Mouse (Mus musculus) liver, embryonic 14.5 days (tissue): ENCODE data around the gene Gm7073.

Source experiments
- CTCF ChIP-seq: IDR thresholded peaks from 2 replicates; pipeline ENCODE4 v1.5.1; 2016; ENCODE audit warnings: antibody characterized with exemption, low read depth, control low read depth
- EP300 ChIP-seq: IDR thresholded peaks from 2 replicates; pipeline ENCODE4 v1.6.1; 2016; ENCODE audit warnings: antibody characterized with exemption, low read depth

DNA sequence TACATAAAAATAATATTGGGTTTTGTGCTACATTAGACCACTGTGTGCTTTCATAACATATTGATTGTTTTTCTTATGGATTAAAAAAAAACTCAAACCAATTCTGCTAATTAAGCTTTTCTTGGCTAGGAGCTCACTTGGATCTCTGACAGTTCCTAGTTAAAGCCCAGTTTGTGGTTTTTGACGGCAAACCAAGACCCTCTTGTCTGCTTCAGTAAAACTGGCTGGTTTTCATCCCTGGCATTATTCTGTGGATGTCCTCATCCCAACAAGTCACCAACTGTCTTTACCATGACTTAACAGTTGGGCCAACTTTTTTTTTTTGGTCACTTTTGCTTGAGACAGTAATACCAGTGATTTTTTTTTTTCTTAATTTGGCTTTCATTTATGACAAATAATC is 3.9 kb upstream of the Gm7073 start:
- no peak for TF ChIP-seq CTCF
- no peak for TF ChIP-seq EP300
